Mouse (Mus musculus): ENCODE results near the gene Phf3. TPM values are rescaled to one million over a fixed set of nuclear protein-coding genes. Genes with fewer than 3 reads are reported as not detected.
"Not testable (repeated sequence)": the region's sequence is repeated elsewhere in the genome, so short reads cannot be mapped to it uniquely, and the experiment has no call there.

The Phf3 gene
- total and polyA plus RNA-seq, 3 experiments, result 44.9 to 98.5 (median 61.1) TPM

DNA sequence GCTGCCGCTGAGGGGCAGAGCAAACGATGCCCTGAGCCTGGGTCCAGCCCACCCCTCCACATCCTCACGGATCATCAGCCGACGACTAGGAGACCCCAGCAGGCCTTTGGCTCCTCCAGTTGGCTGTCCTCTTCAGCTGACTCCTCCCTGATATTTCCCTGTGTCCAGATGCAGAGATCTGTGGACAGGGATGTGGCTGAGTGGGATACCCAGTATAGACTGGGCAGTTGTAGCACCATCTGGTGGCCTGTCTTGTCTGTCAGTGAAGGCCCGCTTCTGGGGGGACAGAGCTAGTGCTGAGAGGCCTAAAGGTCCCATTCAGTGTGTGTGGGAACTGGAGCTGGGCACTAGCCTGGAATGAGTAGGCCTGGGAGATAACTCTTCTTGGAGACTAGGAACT lies 101.9 kb downstream of the Phf3 start:
- DNase-seq, result peak; percentile 36

DNA sequence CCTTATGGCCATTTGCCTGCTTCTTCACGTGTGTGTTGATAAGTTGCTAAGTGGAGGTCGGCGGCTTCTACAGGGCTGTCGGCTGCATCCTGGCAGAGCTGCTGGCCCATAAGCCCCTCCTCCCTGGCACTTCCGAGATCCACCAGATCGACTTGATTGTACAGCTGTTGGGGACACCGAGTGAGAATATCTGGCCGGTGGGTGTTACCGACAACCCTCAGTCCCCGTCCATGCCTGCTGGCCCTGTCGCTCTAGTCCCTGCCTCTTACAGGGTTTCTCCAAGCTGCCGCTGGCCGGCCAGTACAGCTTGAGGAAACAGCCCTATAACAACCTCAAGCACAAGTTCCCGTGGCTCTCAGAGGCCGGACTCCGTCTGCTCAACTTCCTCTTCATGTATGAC lies 103.1 kb downstream of the Phf3 start:
- DNase-seq, result not testable (repeated sequence)

DNA sequence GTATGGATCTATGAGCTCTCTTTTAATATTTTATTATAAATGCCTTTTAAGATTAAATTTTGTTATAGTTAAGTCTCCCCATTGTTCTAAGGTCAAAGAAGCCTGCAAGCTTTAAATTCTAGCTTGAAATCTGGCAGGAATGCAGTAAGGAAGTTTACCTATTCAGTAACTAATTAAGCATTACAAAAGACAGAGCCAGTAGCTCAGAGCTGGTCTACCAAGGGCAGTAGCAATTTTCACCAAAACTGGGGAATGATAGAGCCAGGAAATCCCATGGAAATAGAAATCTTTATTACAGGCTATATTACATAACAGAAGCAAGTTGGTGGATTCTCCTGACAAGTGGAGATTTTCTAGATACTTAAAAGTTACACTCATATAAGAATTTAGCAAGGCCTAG lies 116.9 kb downstream of the Phf3 start:
- DNase-seq, result no peak

DNA sequence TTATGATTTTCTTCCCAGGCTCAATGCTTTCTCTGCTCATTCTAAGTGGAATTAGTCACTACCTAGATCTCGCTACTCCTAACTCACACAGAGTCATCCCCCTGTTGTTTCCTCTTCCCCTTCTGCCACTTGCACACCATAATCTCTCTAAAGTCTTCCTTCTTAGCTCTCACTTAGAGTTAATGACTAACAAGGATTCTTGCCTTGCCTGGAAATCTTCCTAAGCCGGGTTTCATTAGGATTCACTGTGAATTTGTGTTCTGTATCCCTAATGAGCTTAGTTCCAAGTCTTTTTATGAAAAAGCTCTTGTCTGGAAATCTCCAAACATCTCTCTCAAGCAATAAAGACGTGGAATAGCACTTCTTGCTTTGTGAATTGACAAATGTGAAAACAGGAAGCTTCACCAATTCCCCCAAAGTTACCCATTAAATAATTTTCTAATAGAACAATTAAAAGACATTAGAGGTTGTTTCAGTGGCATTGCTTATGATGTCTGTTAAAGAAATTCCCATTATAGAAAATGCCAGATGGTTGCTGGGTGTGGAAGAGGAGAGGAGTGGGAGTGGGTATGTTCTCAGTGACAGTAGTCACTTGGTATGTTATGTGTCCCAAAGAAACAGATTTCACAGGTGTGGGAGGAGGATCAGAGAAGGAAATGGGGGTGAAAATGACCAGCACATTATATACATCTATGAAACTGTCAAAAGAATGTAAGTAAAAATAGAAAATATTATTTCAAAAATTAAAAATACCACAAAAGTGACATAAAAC lies 118.1 kb downstream of the Phf3 start:
- no peak for DNase-seq

Other genes starting within 250 kb of the Phf3 start
- gene AC153137.1, start 104.0 kb upstream of the Phf3 start, total RNA-seq (2021), result not detected
- not detected in 2 replicates for gene AC153137.1, start 104.0 kb upstream of the Phf3 start, polyA plus RNA-seq (2012; rRNA removed)